Mouse (Mus musculus) urinary bladder, postnatal 10 days (tissue): ENCODE results near the gene Olfr746.

Experiments
- DNase-seq: peaks from one replicate; pipeline ENCODE4 v3.0.0; 2022; ENCODE audit warnings: low spot score

The Olfr746 gene

GRCm38 (mm10) chr14:50646783-50647182 lies at the start of gene Olfr746:
Gene Olfr746, plus strand, starts transcription at chr14:50647083.
- DNase-seq = no peak

GRCm38 (mm10) chr14:50614579-50614978 lies 32.3 kb upstream of the Olfr746 start, which contains the start of gene Olfr744:
Gene Olfr744, plus strand, starts transcription at chr14:50614879.
- DNase-seq = no peak

- DNase-seq = no peak
These were observed 7.8 kb upstream of the Olfr746 start, which contains the start of gene Olfr745 for GRCm38 (mm10) chr14:50639088-50639487. Gene Olfr745, plus strand, starts transcription at chr14:50639388.

DNA sequence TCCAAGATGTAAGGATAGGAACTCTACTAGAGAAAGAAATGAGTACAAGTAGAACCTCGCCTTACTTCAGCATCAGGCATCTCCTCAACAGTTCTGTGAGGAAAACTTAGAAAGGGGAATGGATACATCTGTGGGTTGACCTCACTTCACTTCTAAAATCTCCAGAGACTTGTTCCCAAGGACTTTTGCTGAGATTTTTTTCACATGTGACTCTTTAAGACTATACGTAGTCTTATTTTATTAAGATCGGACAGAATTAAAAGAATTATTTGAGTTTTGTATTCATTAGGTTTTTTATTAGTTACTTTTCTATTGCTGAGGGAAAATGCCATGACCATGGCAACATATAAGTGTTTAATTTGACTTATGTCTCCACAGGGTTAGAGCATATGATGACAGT lies 46.2 kb downstream of the Olfr746 start, which contains the start of gene Olfr747:
Gene Olfr747, minus strand, starts transcription at position 101 of the 400 bp plus-strand sequence.
- DNase-seq = no peak
